Mouse (Mus musculus) layer of hippocampus, adult 9-10 months (tissue): ENCODE measurements around the gene Chrnd.

Experiments used
- DNase-seq: peaks from one replicate; pipeline ENCODE4 v3.0.0; 2022; ENCODE audit warnings: low spot score

Chrnd gene

GRCm38 (mm10) chr1:87184751-87185139 lies 5.7 kb upstream of the Chrnd start:
- DNase-seq, result peak; percentile 49

- DNase-seq, result no peak
Observed at GRCm38 (mm10) chr1:87185526-87185925, 4.9 kb upstream of the Chrnd start.

- no peak for DNase-seq
Observed at GRCm38 (mm10) chr1:87186261-87187036, 4.0 kb upstream of the Chrnd start.

GRCm38 (mm10) chr1:87187037-87187355 lies 3.4 kb upstream of the Chrnd start:
- no peak for DNase-seq

GRCm38 (mm10) chr1:87197296-87197695 lies 6.9 kb downstream of the Chrnd start:
- DNase-seq, result no peak

- DNase-seq, result no peak
Observed at GRCm38 (mm10) chr1:87198119-87199065, 8.0 kb downstream of the Chrnd start.

GRCm38 (mm10) chr1:87200811-87201210 lies 10.4 kb downstream of the Chrnd start:
- no peak for DNase-seq

- DNase-seq, result no peak
Observed at GRCm38 (mm10) chr1:87201848-87202247, 11.4 kb downstream of the Chrnd start.

GRCm38 (mm10) chr1:87203779-87204178 lies 13.4 kb downstream of the Chrnd start:
- DNase-seq, result no peak

- no peak for DNase-seq
Observed at GRCm38 (mm10) chr1:87204465-87204864, 14.1 kb downstream of the Chrnd start, which contains the start of gene Chrng. Gene Chrng (plus strand): TSS chr1:87204657.

GRCm38 (mm10) chr1:87205038-87205437 lies 14.6 kb downstream of the Chrnd start:
- DNase-seq, result no peak

GRCm38 (mm10) chr1:87205502-87205901 lies 15.1 kb downstream of the Chrnd start:
- DNase-seq, result no peak

GRCm38 (mm10) chr1:87206339-87206738 lies 15.9 kb downstream of the Chrnd start:
- DNase-seq, result no peak

- no peak for DNase-seq
Observed at GRCm38 (mm10) chr1:87211431-87211830, 21.0 kb downstream of the Chrnd start.

GRCm38 (mm10) chr1:87213735-87214704 lies 23.6 kb downstream of the Chrnd start, which contains the start of gene Eif4e2:
Gene Eif4e2 (plus strand): TSS chr1:87213914.
- DNase-seq, result peak; percentile 80

GRCm38 (mm10) chr1:87214748-87215147 lies 24.3 kb downstream of the Chrnd start:
- no peak for DNase-seq

GRCm38 (mm10) chr1:87217938-87218337 lies 27.5 kb downstream of the Chrnd start:
- DNase-seq, result no peak

GRCm38 (mm10) chr1:87225739-87226138 lies 35.3 kb downstream of the Chrnd start:
- no peak for DNase-seq

GRCm38 (mm10) chr1:87226409-87227159 lies 36.2 kb downstream of the Chrnd start:
- no peak for DNase-seq

GRCm38 (mm10) chr1:87227160-87227550 lies 36.7 kb downstream of the Chrnd start:
- DNase-seq, result no peak

GRCm38 (mm10) chr1:87230606-87231005 lies 40.2 kb downstream of the Chrnd start:
- no peak for DNase-seq
